Comparison of ENCODE assay signal across 8 mouse cellular contexts in the genomic region with DNA sequence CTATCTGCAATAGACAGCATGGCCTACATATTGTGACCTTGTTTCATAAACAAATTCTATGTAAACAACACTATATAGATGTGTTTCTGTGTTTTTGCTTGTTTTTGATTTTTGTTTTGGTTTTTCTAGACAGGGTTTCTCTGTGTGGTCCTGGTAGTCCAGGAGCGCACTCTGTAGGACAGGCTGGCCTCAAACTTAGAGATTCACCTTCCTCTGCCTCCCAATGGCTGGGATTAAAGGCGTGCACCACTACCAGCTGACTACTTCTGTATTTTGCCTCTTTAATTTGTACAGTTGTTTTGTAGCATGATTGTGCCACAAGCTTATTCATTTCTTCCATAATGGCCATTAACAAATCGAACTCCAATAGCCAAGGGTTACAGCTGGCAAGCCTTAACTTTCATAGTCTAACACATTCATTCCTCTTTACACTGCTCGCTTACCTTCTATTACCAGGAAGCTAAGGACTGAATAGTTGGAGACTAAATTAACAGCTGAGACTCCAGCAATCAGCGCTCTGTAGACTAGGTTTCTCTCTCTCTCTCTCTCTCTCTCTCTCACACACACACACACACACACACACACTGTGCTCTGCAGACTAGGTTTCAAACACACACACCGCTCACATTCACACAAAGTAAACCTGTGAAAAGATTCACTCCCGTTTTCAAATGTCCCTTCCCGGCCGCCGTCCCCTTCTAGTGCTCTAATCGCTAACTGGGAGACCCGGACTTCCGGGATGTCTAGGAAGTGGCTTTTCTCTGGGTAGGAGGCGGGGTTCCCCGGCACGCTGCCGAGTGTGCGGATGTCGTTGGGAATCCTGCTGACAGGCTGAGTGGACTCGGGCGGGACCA. TPM values are rescaled to one million over a fixed set of nuclear protein-coding genes. Genes with fewer than 3 reads are reported as not detected.
DNase-seq lines count a peak whose midpoint lies in the region; ATAC-seq and TF ChIP-seq lines count a peak whose summit lies in the region.

Gene Vps33b (plus strand): TSS at position 753 of the 854 bp plus-strand sequence.

- peak; percentile 64; the same call in 1 of the 2 replicates for TF ChIP-seq POLR2A in bone marrow, adult 2 months (IDR thresholded peaks at IDR 0.05; ENCODE audit: borderline replicate concordance, control insufficient read depth, low read depth, low read length)

- H3K27me3 ChIP-seq in embryonic facial prominence, embryonic 15.5 days = no peaks in the 10 kb centered on the region
- H3K27me3 ChIP-seq in kidney, embryonic 14.5 days (ENCODE audit: control insufficient read depth, insufficient read depth, low read length) = no peaks in the 10 kb centered on the region
- H3K27me3 ChIP-seq in limb, embryonic 15.5 days = no peaks in the 10 kb centered on the region

- ATAC-seq in embryonic facial prominence, embryonic 15.5 days (ENCODE audit: insufficient number of reproducible peaks, low FRiP score, low TSS enrichment, low read depth) = peak; percentile 86
- ATAC-seq in kidney, embryonic 14.5 days (ENCODE audit: low FRiP score, low TSS enrichment) = peak; percentile 88
- ATAC-seq in limb, embryonic 15.5 days (ENCODE audit: insufficient number of reproducible peaks, low FRiP score, low TSS enrichment, low read depth) = peak; percentile 53; the same call in 1 of the 2 replicates

- peak within 1 kb of the TSS; percentile 37; the same call in 1 of the 2 replicates for H3K27ac ChIP-seq in bone marrow, adult 2 months (ENCODE audit: control insufficient read depth, insufficient read depth, low read depth, low read length, poor library complexity)
- H3K27ac ChIP-seq in embryonic facial prominence, embryonic 15.5 days (replicated peaks) = peak within 1 kb of the TSS; percentile 59; the same call in 1 of the 2 replicates
- H3K27ac ChIP-seq in kidney, embryonic 14.5 days (ENCODE audit: low read depth, low read length) = no peak within 1 kb of the TSS
- peak within 1 kb of the TSS; percentile 57 for H3K27ac ChIP-seq in limb, embryonic 15.5 days

- TF ChIP-seq CTCF in bone marrow, adult 2 months (IDR thresholded peaks at IDR 0.05; ENCODE audit: control insufficient read depth, insufficient read depth, low read length) = no peak

- peak within 1 kb of the TSS; percentile 37 for H3K9ac ChIP-seq in embryonic facial prominence, embryonic 15.5 days
- H3K9ac ChIP-seq in kidney, embryonic 14.5 days (ENCODE audit: low read depth, low read length) = peak within 1 kb of the TSS; percentile 67
- peak within 1 kb of the TSS; percentile 75 for H3K9ac ChIP-seq in limb, embryonic 15.5 days

- peak within 1 kb of the TSS; percentile 79 for H3K4me2 ChIP-seq in embryonic facial prominence, embryonic 15.5 days (replicated peaks)
- peak within 1 kb of the TSS; percentile 86 for H3K4me2 ChIP-seq in kidney, embryonic 14.5 days (replicated peaks; ENCODE audit: low read depth, low read length)
- H3K4me2 ChIP-seq in limb, embryonic 15.5 days = peak within 1 kb of the TSS; percentile 89

- no peaks in the 10 kb centered on the region for H3K9me3 ChIP-seq in embryonic facial prominence, embryonic 15.5 days (replicated peaks)
- peaks cover under 1% of the 10 kb centered on the region for H3K9me3 ChIP-seq in kidney, embryonic 14.5 days (ENCODE audit: control insufficient read depth, low read length)
- H3K9me3 ChIP-seq in limb, embryonic 15.5 days = no peaks in the 10 kb centered on the region

- 3% methylated on average over 21 of the region's 21 CpGs for WGBS in bone marrow, adult 2 months
- WGBS in embryonic facial prominence, embryonic 15.5 days = 4% methylated on average over 21 of the region's 21 CpGs
- WGBS in kidney, embryonic 14.5 days = 4% methylated on average over 21 of the region's 21 CpGs
- WGBS in limb, embryonic 15.5 days = 5% methylated on average over 21 of the region's 21 CpGs

- H3K4me3 ChIP-seq in bone marrow, adult 2 months (replicated peaks; ENCODE audit: control insufficient read depth, low read depth, low read length) = peak within 1 kb of the TSS; percentile 75
- H3K4me3 ChIP-seq in embryonic facial prominence, embryonic 15.5 days (replicated peaks) = peak within 1 kb of the TSS; percentile 57
- H3K4me3 ChIP-seq in kidney, embryonic 14.5 days (ENCODE audit: low read length) = peak within 1 kb of the TSS; percentile 65
- H3K4me3 ChIP-seq in limb, embryonic 15.5 days = peak within 1 kb of the TSS; percentile 83

- peak; percentile 95 for DNase-seq in 416B (ENCODE audit: low read depth)
- peak; percentile 95 for DNase-seq in heart, adult 9 months (ENCODE audit: low spot score in 2 of 2)
- peak; percentile 68 to 80 for DNase-seq in monocyte, adult 2 months (ENCODE audit: low read depth in 1 of 2, low spot score in 2 of 2)
- peak; percentile 92 to 96 for DNase-seq in spleen, postnatal 36 days (ENCODE audit: low spot score in 2 of 2)

- peaks cover 43% of the 10 kb centered on the region for H3K36me3 ChIP-seq in embryonic facial prominence, embryonic 15.5 days
- peaks cover 33% of the 10 kb centered on the region for H3K36me3 ChIP-seq in kidney, embryonic 14.5 days (ENCODE audit: control insufficient read depth, insufficient read depth, low read length)
- H3K36me3 ChIP-seq in limb, embryonic 15.5 days = peaks cover 48% of the 10 kb centered on the region

- no peaks in the 10 kb centered on the region; the same call in 1 of the 2 replicates for H3K4me1 ChIP-seq in bone marrow, adult 2 months (ENCODE audit: control insufficient read depth, insufficient read depth, low read length)
- H3K4me1 ChIP-seq in embryonic facial prominence, embryonic 15.5 days = peaks cover 20% of the 10 kb centered on the region
- H3K4me1 ChIP-seq in kidney, embryonic 14.5 days (ENCODE audit: control insufficient read depth, insufficient read depth, low read length) = peaks cover 5% of the 10 kb centered on the region; the same call in 1 of the 2 replicates
- peaks cover 16% of the 10 kb centered on the region for H3K4me1 ChIP-seq in limb, embryonic 15.5 days

RNA-seq across cellular contexts. Expression of gene Vps33b, which starts in this region (rescaled TPM):
- polyA plus RNA-seq in bone marrow, adult 2 months (2011; ENCODE audit: insufficient read depth, insufficient read length, low replicate concordance, missing spikeins) = 11.0 and 24.0 TPM in 2 replicates
- 12.3 and 17.1 TPM in 2 replicates for polyA plus RNA-seq in embryonic facial prominence, embryonic 15.5 days (2015; fragmentation: Nextera tagmentation; extraction: Ambion mirVana)
- polyA plus RNA-seq in kidney, embryonic 14.5 days (2014; fragmentation: Nextera tagmentation; extraction: Ambion mirVana) = 9.9 and 15.5 TPM in 2 replicates
- 11.8 and 12.3 TPM in 2 replicates for polyA plus RNA-seq in limb, embryonic 15.5 days (2015; fragmentation: Nextera tagmentation; extraction: Ambion mirVana)
